Mouse (Mus musculus): ENCODE measurements at regions not wholly inside any gene's neighbourhood (a gene's known extent, or its start where the extent isn't known, plus 50 kb on each side); places are given as distances from the start of the nearest gene placed in this dataset.

DNA sequence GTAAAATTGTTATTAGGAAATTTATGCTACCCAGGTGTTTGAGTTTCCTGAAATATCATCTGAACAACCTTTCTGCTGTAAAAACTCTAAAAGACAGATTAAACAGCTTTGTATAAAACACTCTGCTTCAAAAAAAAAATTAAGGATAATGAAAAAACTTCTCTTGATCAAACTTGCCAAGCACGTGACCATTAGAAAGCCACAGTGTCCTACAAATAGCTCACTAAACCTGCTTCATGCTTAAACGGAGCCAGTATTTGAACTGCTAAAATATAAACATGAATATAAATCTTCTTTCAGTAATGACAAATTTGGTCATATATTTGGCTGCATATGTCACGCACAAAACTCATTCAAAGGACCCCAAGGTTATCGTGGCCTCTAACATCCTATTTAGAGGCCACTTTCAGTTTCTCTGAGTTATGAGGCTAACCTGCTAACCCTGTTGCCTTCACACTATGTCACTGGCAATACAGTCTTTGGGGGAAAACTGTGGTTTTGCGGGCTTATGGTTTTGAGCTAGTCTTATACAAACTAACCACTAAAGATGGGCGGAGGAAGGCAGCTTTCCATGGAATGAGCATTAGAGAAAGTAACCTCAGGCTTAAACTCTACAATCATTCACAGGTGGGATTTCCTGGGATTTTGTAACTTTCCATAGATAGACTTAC, 355.8 kb downstream of the Fgf10 start:
- intact Hi-C loops (cut with DNase I) = no loop called here
- no peak for TF ChIP-seq CTCF (IDR thresholded peaks at IDR 0.05)
- DNase-seq = no peak
- no peak overlapping the region for H3K4me3 ChIP-seq
- H3K27ac ChIP-seq = no peak overlapping the region

DNA sequence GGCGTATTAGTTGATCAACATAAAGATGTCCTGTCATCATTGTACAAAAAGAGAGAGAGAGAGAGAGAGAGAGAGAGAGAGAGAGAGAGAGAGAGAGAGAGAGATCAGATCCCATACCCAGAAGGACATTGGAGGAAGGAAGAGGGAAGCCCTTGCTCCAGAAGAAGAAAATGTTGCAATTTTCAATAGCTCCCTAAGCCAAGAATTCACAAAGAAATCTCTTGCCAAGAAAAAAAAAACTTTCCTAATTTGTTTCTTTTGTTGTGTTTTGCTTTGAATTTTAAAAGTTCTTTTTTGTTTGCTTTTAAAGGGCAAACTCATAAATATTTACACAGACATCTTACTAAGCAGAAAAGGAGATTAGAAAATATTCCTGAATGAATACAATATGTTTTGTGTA, 370.0 kb downstream of the Fgf10 start:
- DNase-seq = no peak
- no peak overlapping the region for H3K4me3 ChIP-seq
- H3K27ac ChIP-seq = no peak overlapping the region
- intact Hi-C loops (cut with DNase I) = no loop called here
- TF ChIP-seq CTCF (IDR thresholded peaks at IDR 0.05) = no peak

DNA sequence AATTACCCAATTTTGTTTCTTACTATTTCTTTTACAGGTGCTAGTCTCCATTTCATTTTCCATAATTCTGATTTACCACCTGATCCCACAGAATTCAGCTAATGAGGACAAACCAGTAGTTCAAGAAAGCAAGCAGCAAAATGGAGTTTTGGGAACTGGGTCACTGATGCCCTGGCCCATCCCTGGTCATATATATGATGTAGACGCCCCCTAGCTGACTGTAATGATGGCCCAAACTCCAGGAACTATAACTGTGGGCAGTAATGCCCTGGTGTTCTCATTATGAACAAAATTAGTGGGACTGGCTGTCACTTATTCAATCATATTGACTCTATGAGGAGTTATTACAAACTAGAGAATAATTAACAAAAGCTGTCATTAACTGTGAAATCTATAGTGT, 375.5 kb downstream of the Fgf10 start:
- TF ChIP-seq CTCF (IDR thresholded peaks at IDR 0.05) = no peak
- DNase-seq = no peak
- Histone ChIP-seq H3K4me3 (no peak overlapping the region), H3K27ac (no peak overlapping the region)
- intact Hi-C loops (cut with DNase I) = no loop called here

DNA sequence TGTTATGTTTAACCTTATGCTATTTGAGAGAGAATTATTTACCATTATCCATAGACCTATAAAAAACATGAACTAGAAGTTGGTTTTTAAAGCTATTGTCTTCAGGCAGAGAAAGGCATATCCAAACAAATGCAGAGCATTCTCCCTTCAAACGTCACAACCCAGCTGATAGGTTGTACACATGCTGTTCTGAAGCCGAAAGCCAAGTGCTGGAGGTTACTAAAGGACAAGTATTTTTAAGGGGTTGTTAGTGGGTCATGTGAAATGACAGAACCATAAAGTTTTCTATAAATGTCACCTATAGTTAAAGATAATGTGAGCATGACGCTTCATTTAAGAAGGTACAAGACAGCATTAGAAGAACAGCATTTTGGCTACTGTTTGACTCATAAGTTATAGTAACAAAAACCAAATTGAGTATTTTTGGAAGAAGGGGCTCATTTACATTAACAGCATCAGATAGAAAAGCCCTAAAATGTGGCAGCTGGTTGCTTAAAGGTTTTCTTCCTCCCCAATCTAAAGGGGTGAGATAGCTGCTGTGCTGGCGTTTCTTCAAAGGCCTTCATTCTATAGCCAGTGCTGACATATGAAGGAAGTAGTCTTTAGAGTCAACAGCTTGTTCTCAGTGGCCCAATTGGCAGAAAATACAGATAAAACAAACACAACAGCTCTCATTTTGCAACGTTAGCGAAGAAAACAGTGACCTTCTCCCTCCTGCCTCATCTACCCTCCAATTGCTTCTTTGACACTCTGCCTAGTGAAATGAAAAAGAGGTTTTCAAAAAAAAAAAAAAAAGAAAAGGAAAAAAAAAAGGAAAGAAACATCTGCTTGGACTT, 359.4 kb upstream of the Paip1 start:
- no peak for TF ChIP-seq CTCF (IDR thresholded peaks at IDR 0.05)
- Histone ChIP-seq H3K27ac (no peak overlapping the region), H3K4me3 (no peak overlapping the region)
- intact Hi-C loops (cut with DNase I) = no loop called here
- DNase-seq = no peak

DNA sequence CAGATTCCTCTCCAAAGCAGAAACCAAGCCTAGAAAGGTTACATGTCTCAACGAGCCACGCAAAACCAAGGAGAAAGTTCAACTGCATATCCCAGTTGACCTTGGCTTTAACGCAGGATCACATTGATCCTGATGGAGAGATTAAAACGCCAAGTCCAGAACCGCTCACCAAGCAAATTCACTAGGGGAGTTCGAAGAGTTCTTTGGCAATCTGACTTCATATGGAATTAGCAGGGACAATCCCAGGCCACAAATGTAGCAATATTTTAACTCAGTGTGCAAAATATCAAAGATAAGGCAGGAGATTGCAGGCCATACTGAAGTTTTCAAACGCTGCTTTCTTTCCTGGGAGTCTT, 358.8 kb upstream of the Paip1 start:
- intact Hi-C loops (cut with DNase I) = no loop called here
- no peak overlapping the region for H3K4me3 ChIP-seq
- H3K27ac ChIP-seq = no peak overlapping the region
- TF ChIP-seq CTCF (IDR thresholded peaks at IDR 0.05) = no peak
- no peak for DNase-seq

DNA sequence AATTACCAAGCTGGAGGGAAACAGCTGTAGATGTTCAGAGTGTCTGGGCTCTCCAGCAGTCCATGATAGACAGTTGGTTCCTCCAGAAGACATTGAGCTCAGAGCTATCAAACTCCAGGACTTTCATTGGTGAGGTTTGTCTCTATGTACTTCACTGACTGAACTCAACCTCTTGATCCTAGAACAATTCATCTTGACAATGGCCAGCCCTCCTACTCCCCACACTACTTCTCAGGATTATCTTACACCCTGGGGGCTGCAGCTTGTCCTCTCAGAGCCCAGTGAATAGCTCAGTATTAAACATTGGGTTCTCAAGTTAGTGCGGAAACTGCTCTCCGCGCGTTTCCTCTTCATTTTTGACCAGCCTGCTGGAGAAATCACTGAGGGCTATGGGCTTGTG, 349.2 kb upstream of the Paip1 start:
- intact Hi-C loops (cut with DNase I) = no loop called here
- TF ChIP-seq CTCF (IDR thresholded peaks at IDR 0.05) = no peak
- no peak overlapping the region for H3K4me3 ChIP-seq
- H3K27ac ChIP-seq = no peak overlapping the region
- no peak for DNase-seq

DNA sequence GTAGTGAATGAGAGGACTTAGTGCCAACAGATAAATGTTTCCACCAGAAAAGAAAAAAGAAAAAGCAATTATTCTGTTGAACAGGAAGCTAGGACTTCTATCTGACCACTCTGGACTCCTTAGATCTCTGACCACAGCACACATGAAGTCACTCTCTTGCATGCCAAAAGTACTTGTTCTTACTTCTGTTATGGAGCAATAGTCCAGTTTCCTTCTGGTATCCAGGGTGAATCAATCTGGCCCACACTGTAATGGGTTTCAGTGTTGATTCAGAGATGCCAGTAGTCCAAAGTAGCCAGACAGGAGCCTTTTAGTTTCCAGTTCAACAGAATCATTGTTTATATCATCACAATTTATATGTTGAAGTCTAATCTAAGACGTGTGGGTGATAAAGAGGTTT, 346.7 kb upstream of the Paip1 start:
- Histone ChIP-seq H3K4me3 (no peak overlapping the region), H3K27ac (no peak overlapping the region)
- intact Hi-C loops (cut with DNase I) = no loop called here
- no peak for DNase-seq
- no peak for TF ChIP-seq CTCF (IDR thresholded peaks at IDR 0.05)

DNA sequence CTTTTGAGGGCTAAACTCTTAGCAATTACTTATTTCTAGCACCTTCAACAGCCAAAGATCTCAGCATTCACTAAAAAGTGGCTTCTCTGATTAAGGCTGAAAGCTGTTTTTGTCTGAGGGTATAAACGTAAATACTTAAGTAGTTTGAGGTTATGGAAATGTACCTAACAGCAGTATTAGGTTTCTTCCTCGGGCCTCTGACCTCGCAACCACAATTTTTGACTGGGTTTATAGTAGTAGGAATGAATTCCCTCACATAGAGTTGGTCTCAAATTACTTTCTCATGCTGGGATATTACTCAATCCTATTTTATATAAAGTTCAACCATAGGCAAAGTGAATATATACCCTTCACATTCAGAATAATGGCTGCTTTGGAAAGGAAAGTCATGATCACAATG, 310.5 kb upstream of the Paip1 start:
- intact Hi-C loops (cut with DNase I) = no loop called here
- no peak for TF ChIP-seq CTCF (IDR thresholded peaks at IDR 0.05)
- Histone ChIP-seq H3K4me3 (no peak overlapping the region), H3K27ac (no peak overlapping the region)
- no peak for DNase-seq

DNA sequence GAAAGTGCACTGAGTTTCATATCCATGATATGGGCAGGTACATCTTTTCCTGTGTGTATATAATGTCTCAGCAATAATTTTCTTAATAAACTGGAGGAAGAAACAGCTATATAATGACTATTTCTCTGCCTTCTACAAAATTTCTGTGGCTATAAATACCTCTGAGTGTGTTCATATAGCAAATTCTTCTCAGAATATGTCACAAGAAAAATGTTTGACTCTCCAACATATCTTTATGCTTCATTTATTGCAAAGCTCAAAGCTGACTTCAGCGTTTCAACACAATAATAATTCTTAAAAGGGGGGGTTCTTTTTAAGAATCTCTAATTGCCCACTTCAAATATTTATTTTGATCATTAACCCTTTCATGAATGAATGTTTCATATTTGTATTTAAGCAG, 310.0 kb upstream of the Paip1 start:
- no peak for TF ChIP-seq CTCF (IDR thresholded peaks at IDR 0.05)
- intact Hi-C loops (cut with DNase I) = no loop called here
- Histone ChIP-seq H3K4me3 (no peak overlapping the region), H3K27ac (no peak overlapping the region)
- DNase-seq = no peak

DNA sequence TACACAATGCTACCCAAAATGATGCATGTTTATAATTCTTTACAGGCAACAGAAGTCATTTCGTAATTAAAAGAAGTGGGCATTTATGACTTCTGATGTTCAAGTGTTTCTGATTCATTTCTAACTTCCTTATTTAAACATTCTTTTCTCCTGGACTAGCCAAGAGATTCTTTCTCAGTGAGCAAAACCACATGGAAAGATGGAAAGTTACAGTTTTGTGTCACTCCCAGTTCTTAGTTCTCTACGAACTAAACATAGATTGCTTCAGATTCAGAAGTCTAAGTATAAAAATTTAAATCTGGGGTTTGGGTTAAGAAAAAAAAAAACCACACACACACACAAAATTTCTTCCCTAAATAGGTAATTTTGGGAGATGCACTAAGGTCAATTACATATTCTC, 288.0 kb upstream of the Paip1 start:
- DNase-seq = no peak
- intact Hi-C loops (cut with DNase I) = no loop called here
- TF ChIP-seq CTCF (IDR thresholded peaks at IDR 0.05) = no peak
- H3K4me3 ChIP-seq = no peak overlapping the region
- no peak overlapping the region for H3K27ac ChIP-seq

DNA sequence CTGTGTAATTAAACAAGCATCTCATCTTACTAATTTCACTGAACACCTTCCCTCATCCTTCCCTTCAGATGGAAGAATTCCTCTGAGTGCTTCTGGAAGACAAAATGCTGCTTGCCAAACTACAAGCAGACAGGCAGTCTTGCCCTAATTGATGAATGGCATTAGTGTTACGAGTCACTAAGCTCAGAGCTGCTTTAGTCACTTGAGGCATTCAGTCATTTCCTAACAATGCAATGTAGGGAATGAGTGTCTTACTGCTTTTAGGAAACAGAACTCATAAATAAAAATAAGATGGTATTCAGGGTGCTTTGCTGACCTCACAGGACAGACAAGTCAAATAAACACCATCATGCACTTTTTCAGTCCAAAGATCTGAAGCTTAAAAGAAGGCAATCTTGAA, 285.1 kb upstream of the Paip1 start:
- no peak for TF ChIP-seq CTCF (IDR thresholded peaks at IDR 0.05)
- H3K27ac ChIP-seq = no peak overlapping the region
- no peak overlapping the region for H3K4me3 ChIP-seq
- intact Hi-C loops (cut with DNase I) = no loop called here
- DNase-seq = no peak

DNA sequence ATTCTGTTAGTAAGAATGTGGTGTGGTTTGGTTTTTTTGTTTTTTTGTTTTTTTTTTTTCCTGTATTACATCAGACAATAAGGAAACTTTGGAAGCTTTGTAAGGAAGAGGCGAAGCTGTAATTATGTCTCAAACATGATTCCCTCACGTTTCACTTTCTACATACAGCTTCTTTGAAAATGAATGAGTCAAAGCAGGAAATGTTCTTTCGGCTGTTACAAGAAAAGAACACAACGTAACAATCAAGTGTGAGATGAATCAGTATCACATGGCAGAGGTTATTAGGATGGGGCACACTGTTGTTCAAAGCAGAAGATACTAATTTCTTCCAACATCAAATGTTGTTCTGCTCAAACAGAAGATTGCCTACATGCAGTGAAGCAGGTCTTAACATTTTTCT, 282.7 kb upstream of the Paip1 start:
- no peak for DNase-seq
- intact Hi-C loops (cut with DNase I) = no loop called here
- Histone ChIP-seq H3K27ac (no peak overlapping the region), H3K4me3 (no peak overlapping the region)
- TF ChIP-seq CTCF (IDR thresholded peaks at IDR 0.05) = no peak

DNA sequence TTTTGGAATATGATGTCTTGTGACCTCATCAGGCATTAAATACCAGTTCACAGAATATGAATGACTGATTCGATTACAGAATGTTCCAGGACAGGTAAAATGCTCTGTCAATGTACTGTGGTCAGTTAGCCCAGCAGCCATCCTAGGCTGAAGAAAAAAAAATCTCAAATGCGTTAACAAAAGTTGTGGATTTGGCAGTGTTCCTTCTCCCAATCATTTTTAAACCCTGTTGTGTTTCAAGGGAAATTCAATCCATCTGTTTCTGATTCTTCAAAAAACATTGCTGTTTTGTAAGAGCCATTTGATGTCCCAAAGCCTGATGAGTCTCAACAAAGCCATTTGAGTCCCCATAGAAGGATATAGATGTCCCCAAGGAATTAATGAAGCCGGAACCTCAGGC, 280.7 kb upstream of the Paip1 start:
- Histone ChIP-seq H3K4me3 (no peak overlapping the region), H3K27ac (no peak overlapping the region)
- DNase-seq = no peak
- no peak for TF ChIP-seq CTCF (IDR thresholded peaks at IDR 0.05)
- intact Hi-C loops (cut with DNase I) = no loop called here

DNA sequence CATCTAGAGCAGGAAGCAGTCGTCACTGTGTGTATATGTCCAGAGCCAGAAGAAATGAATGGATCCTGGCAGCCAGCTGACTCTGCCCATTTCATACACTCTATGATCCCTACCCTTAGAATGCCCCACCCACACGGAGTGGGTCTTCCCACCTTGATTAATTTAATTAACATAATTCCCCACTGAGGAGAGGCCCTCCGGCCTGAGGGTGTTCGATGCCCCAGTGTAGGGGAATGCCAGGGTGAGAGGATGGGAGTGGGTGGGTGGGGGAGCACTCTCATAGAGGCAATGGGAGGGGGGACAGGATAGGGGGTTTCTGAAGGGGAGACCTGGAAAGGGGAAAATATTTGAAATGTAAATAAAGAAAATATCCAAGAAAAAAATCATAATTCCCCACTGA, 279.3 kb upstream of the Paip1 start:
- Histone ChIP-seq H3K27ac (no peak overlapping the region), H3K4me3 (no peak overlapping the region)
- intact Hi-C loops (cut with DNase I) = no loop called here
- DNase-seq = no peak
- no peak for TF ChIP-seq CTCF (IDR thresholded peaks at IDR 0.05)

Measured in gastrocnemius, adult 2 months (tissue).